Mouse (Mus musculus) cerebellum, adult 2 months (tissue): ENCODE measurements at regions not wholly inside any gene's neighbourhood (a gene's known extent, or its start where the extent isn't known, plus 50 kb on each side); places are given as distances from the start of the nearest gene placed in this dataset.

Experiments
- CTCF ChIP-seq: fragments of 200-500 bp; IDR thresholded peaks from 2 replicates; pipeline ENCODE4 v1.5.1; 2011; ENCODE audit warnings: low read depth, mild to moderate bottlenecking, control low read depth, low read length, moderate library complexity, borderline replicate concordance; ENCODE audit not compliant: insufficient read depth
- POLR2A ChIP-seq: fragments of 200-500 bp; IDR thresholded peaks from 2 replicates; pipeline ENCODE4 v1.6.1; 2011; ENCODE audit warnings: low read length, control low read depth, borderline replicate concordance; ENCODE audit not compliant: insufficient read depth

GRCm38 (mm10) chr1:23568106-23568505 is 170.5 kb upstream of the Ogfrl1 start:
- TF ChIP-seq CTCF (no peak), POLR2A (no peak)
